Mouse (Mus musculus): ENCODE measurements around the gene Nnmt. TPM values are rescaled to one million over a fixed set of nuclear protein-coding genes. Genes with fewer than 3 reads are reported as not detected.

Nnmt gene
- polyA plus RNA-seq (2015; fragmentation: Nextera tagmentation; extraction: Ambion mirVana) = 3.1 and 3.4 TPM in 2 replicates

- Histone ChIP-seq H3K27me3 (replicated peaks) (no peaks in the 10 kb centered on the region), H3K36me3 (no peaks in the 10 kb centered on the region), H3K27ac (replicated peaks) (0 out of 2 replicates have a peak within 1 kb of the TSS, but pooled peaks have one; percentile 10), H3K9me3 (no peaks in the 10 kb centered on the region), H3K4me1 (0 out of 2 replicates have a peak, but pooled peaks cover 5% of the 10 kb centered on the region), H3K4me2 (peak within 1 kb of the TSS; percentile 38), H3K9ac (no peak within 1 kb of the TSS), H3K4me3 (no peak within 1 kb of the TSS)
- 25% methylated on average over 8 of the region's 8 CpGs for WGBS
- no peak for ATAC-seq (ENCODE audit: extremely low read depth, insufficient number of reproducible peaks, low FRiP score, low TSS enrichment)
These were observed at the start of gene Nnmt for GRCm38 (mm10) chr9:48604939-48605598. TSS of gene Nnmt (minus strand) at chr9:48605153.

- H3K4me1 ChIP-seq = peaks cover 2% of the 10 kb centered on the region
- 12% methylated on average over 8 of the region's 8 CpGs for WGBS
- no peak overlapping the region for H3K27ac ChIP-seq (replicated peaks)
- peaks cover 29% of the 10 kb centered on the region for H3K27me3 ChIP-seq (replicated peaks)
- no peak overlapping the region for H3K4me2 ChIP-seq
- 0 out of 2 replicates have a peak, but pooled peaks cover 3% of the 10 kb centered on the region for H3K36me3 ChIP-seq
- no peak for ATAC-seq (ENCODE audit: extremely low read depth, insufficient number of reproducible peaks, low FRiP score, low TSS enrichment)
- no peak overlapping the region for H3K4me3 ChIP-seq
- H3K9ac ChIP-seq = no peak overlapping the region
- H3K9me3 ChIP-seq = 0 out of 2 replicates have a peak, but pooled peaks cover 6% of the 10 kb centered on the region
These were observed 49.8 kb upstream of the Nnmt start for GRCm38 (mm10) chr9:48654730-48655129.

- WGBS = 41% methylated on average over 7 of the region's 7 CpGs
- no peak overlapping the region for H3K9ac ChIP-seq
- no peak overlapping the region for H3K4me3 ChIP-seq
- H3K36me3 ChIP-seq = no peaks in the 10 kb centered on the region
- H3K27me3 ChIP-seq (replicated peaks) = peaks cover 35% of the 10 kb centered on the region
- no peak overlapping the region for H3K27ac ChIP-seq (replicated peaks)
- H3K4me1 ChIP-seq = peaks cover 14% of the 10 kb centered on the region
- ATAC-seq (ENCODE audit: extremely low read depth, insufficient number of reproducible peaks, low FRiP score, low TSS enrichment) = no peak
- no peaks in the 10 kb centered on the region for H3K9me3 ChIP-seq
- H3K4me2 ChIP-seq = no peak overlapping the region
These were observed 48.6 kb upstream of the Nnmt start for GRCm38 (mm10) chr9:48653399-48654070.

GRCm38 (mm10) chr9:48652026-48652425, 47.1 kb upstream of the Nnmt start:
- Histone ChIP-seq H3K4me1 (peaks cover 19% of the 10 kb centered on the region), H3K9me3 (no peaks in the 10 kb centered on the region), H3K27me3 (replicated peaks) (peaks cover 37% of the 10 kb centered on the region), H3K4me3 (no peak overlapping the region), H3K9ac (no peak overlapping the region), H3K27ac (replicated peaks) (no peak overlapping the region), H3K36me3 (no peaks in the 10 kb centered on the region), H3K4me2 (no peak overlapping the region)
- no peak for ATAC-seq (ENCODE audit: extremely low read depth, insufficient number of reproducible peaks, low FRiP score, low TSS enrichment)
- WGBS = 66% methylated on average over 4 of the region's 4 CpGs

- peaks cover 19% of the 10 kb centered on the region for H3K4me1 ChIP-seq
- no peaks in the 10 kb centered on the region for H3K9me3 ChIP-seq
- H3K27me3 ChIP-seq (replicated peaks) = peaks cover 39% of the 10 kb centered on the region
- H3K36me3 ChIP-seq = no peaks in the 10 kb centered on the region
- H3K4me3 ChIP-seq = no peak overlapping the region
- 80% methylated on average over 2 of the region's 2 CpGs for WGBS
- no peak for ATAC-seq (ENCODE audit: extremely low read depth, insufficient number of reproducible peaks, low FRiP score, low TSS enrichment)
- H3K27ac ChIP-seq (replicated peaks) = no peak overlapping the region
- no peak overlapping the region for H3K9ac ChIP-seq
- no peak overlapping the region for H3K4me2 ChIP-seq
These were observed 45.9 kb upstream of the Nnmt start for GRCm38 (mm10) chr9:48650846-48651245.

GRCm38 (mm10) chr9:48649851-48650685, 45.1 kb upstream of the Nnmt start:
- 50% methylated on average over 17 of the region's 17 CpGs for WGBS
- no peak overlapping the region for H3K4me3 ChIP-seq
- ATAC-seq (ENCODE audit: extremely low read depth, insufficient number of reproducible peaks, low FRiP score, low TSS enrichment) = no peak; the same call in 1 of the 2 replicates

GRCm38 (mm10) chr9:48649098-48649766, 44.3 kb upstream of the Nnmt start:
- Histone ChIP-seq H3K9ac (peak overlapping the region; percentile 71), H3K4me2 (peak overlapping the region; percentile 73), H3K4me3 (peak overlapping the region; percentile 46), H3K27me3 (replicated peaks) (peaks cover 37% of the 10 kb centered on the region), H3K4me1 (peaks cover 19% of the 10 kb centered on the region), H3K27ac (replicated peaks) (no peak overlapping the region), H3K36me3 (no peaks in the 10 kb centered on the region), H3K9me3 (peaks cover 4% of the 10 kb centered on the region; the same call in 1 of the 2 replicates)
- 5% methylated on average over 22 of the region's 22 CpGs for WGBS
- peak; percentile 38; the same call in 1 of the 2 replicates for ATAC-seq (ENCODE audit: extremely low read depth, insufficient number of reproducible peaks, low FRiP score, low TSS enrichment)

More at GRCm38 (mm10) chr9:48649851-48650685, 45.1 kb upstream of the Nnmt start:
- peaks cover 19% of the 10 kb centered on the region for H3K4me1 ChIP-seq
- H3K27ac ChIP-seq (replicated peaks) = no peak overlapping the region
- no peaks in the 10 kb centered on the region for H3K9me3 ChIP-seq
- H3K9ac ChIP-seq = peak overlapping the region; percentile 71; the same call in 1 of the 2 replicates
- H3K36me3 ChIP-seq = no peaks in the 10 kb centered on the region
- peak overlapping the region; percentile 73 for H3K4me2 ChIP-seq
- H3K27me3 ChIP-seq (replicated peaks) = peaks cover 37% of the 10 kb centered on the region

GRCm38 (mm10) chr9:48648285-48649097, 43.5 kb upstream of the Nnmt start:
- Histone ChIP-seq H3K4me1 (peaks cover 19% of the 10 kb centered on the region), H3K9ac (no peak overlapping the region), H3K4me2 (peak overlapping the region; percentile 73), H3K4me3 (peak overlapping the region; percentile 46), H3K36me3 (no peaks in the 10 kb centered on the region), H3K27ac (replicated peaks) (no peak overlapping the region), H3K27me3 (replicated peaks) (peaks cover 37% of the 10 kb centered on the region), H3K9me3 (peaks cover 5% of the 10 kb centered on the region; the same call in 1 of the 2 replicates)
- WGBS = 52% methylated on average over 12 of the region's 12 CpGs
- no peak for ATAC-seq (ENCODE audit: extremely low read depth, insufficient number of reproducible peaks, low FRiP score, low TSS enrichment)

GRCm38 (mm10) chr9:48647648-48648284, 42.8 kb upstream of the Nnmt start:
- no peak overlapping the region for H3K4me2 ChIP-seq
- ATAC-seq (ENCODE audit: extremely low read depth, insufficient number of reproducible peaks, low FRiP score, low TSS enrichment) = no peak
- H3K4me3 ChIP-seq = no peak overlapping the region
- peaks cover 19% of the 10 kb centered on the region for H3K4me1 ChIP-seq
- H3K27ac ChIP-seq (replicated peaks) = no peak overlapping the region
- H3K27me3 ChIP-seq (replicated peaks) = peaks cover 37% of the 10 kb centered on the region
- WGBS = 48% methylated on average over 10 of the region's 10 CpGs
- H3K9ac ChIP-seq = peak overlapping the region; percentile 47; the same call in 1 of the 2 replicates
- peaks cover 5% of the 10 kb centered on the region; the same call in 1 of the 2 replicates for H3K9me3 ChIP-seq
- H3K36me3 ChIP-seq = no peaks in the 10 kb centered on the region
